Mouse (Mus musculus) liver, adult 2 months (tissue): ENCODE data around the gene Ets1. TPM values are rescaled to one million over a fixed set of nuclear protein-coding genes. Genes with fewer than 3 reads are reported as not detected.

ENCODE experiments used
- DNase-seq: peaks from one replicate; pipeline ENCODE4 v3.0.0-alpha.2; 2011; ENCODE audit warnings: low read depth, low spot score; ENCODE audit errors: extremely low read depth
- H3K27ac ChIP-seq: fragments of 200-500 bp; replicated peaks from 2 replicates; pipeline ENCODE4 v1.5.1; 2012; ENCODE audit warnings: low read depth, mild to moderate bottlenecking, control low read depth, inconsistent platforms, low read length; ENCODE audit not compliant: insufficient read depth
- H3K27me3 ChIP-seq: fragments of 200-500 bp; 2 replicates; pipeline ENCODE4 v1.6.1; 2012; ENCODE audit warnings: mild to moderate bottlenecking, moderate library complexity, low read length, inconsistent platforms; ENCODE audit not compliant: control insufficient read depth, insufficient read depth
- H3K36me3 ChIP-seq: fragments of 200-500 bp; 2 replicates; pipeline ENCODE4 v1.6.1; 2012; ENCODE audit warnings: low read length, inconsistent platforms; ENCODE audit not compliant: control insufficient read depth, insufficient read depth
- H3K4me1 ChIP-seq: fragments of 200-500 bp; 2 replicates; pipeline ENCODE4 v1.6.1; 2011; ENCODE audit warnings: low read length; ENCODE audit not compliant: control insufficient read depth, insufficient read depth
- H3K4me3 ChIP-seq: fragments of 200-500 bp; 2 replicates; pipeline ENCODE4 v1.5.1; 2011; ENCODE audit warnings: low read depth, mild to moderate bottlenecking, control low read depth, low read length, moderate library complexity; ENCODE audit not compliant: insufficient read depth
- H3K79me2 ChIP-seq: fragments of 200-500 bp; 2 replicates; pipeline ENCODE4 v1.6.1; 2012; ENCODE audit warnings: inconsistent platforms, mild to moderate bottlenecking, low read length, moderate library complexity; ENCODE audit not compliant: control insufficient read depth, insufficient read depth
- H3K9ac ChIP-seq: fragments of 200-500 bp; 2 replicates; pipeline ENCODE4 v1.6.1; 2012; ENCODE audit warnings: low read depth, mild to moderate bottlenecking, control low read depth, inconsistent platforms, low read length
- CTCF ChIP-seq: fragments of 200-500 bp; IDR thresholded peaks from 2 replicates; pipeline ENCODE4 v1.5.1; 2011; ENCODE audit warnings: low read depth, low read length, control low read depth
- POLR2A ChIP-seq: fragments of 200-500 bp; IDR thresholded peaks from 2 replicates; pipeline ENCODE4 v1.6.1; 2011; ENCODE audit warnings: low read length, control low read depth; ENCODE audit not compliant: insufficient read depth; ENCODE audit errors: extremely low read depth
- WGBS: fragments of 180-500 bp; shearing (Covaris S2); methylation state at CpG from one replicate; pipeline ENCODE4 v1.1.7; 2018; 5-methylcytosine and 5-hydroxymethylcytosine counted together
- polyA plus RNA-seq: library from polyadenylated mRNA; depleted of rRNA; stranded (reverse); fragments of >200 nt; gene quantifications from 2 replicates; pipeline ENCODE4 v1.2.3, GENCODE M21; 2012
- total RNA-seq: library from RNA; depleted of rRNA; stranded (reverse); fragments of >200 nt; gene quantifications from 2 replicates; pipeline ENCODE4 v1.2.3, GENCODE M21; 2014

Ets1 gene
- total and polyA plus RNA-seq, 2 experiments: 7.6 to 18.8 TPM

DNA sequence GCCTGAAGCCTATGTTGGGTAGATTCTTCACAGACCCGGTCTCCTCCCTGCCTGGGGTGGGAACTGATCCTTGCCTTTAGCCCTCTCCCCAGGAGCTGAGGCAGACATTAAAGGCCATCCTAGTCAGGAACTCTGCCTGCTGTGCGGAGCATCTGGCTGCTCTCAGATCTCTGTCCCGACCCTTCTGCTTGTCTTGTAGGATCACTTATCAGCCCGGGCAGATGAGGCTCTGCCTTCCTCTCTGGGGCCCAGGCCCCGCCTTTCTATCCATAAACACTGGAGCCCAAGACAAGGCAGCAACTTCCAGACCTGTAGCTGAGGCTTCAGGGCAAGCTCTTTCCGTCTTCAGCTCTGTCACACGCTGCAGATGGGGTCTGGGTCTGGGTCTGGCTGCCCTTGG lies 28.8 kb upstream of the Ets1 start:
- TF ChIP-seq CTCF (no peak), POLR2A (no peak)
- Histone ChIP-seq H3K36me3 (no peaks in the 10 kb centered on the region), H3K27ac (no peak overlapping the region), H3K9ac (no peak overlapping the region), H3K79me2 (no peaks in the 10 kb centered on the region), H3K4me1 (no peaks in the 10 kb centered on the region), H3K4me3 (no peak overlapping the region), H3K27me3 (no peaks in the 10 kb centered on the region)
- no peak for DNase-seq
- 62% methylated on average over 7 of the region's 7 CpGs for WGBS

- Histone ChIP-seq H3K4me3 (no peak overlapping the region), H3K27ac (no peak overlapping the region), H3K36me3 (no peaks in the 10 kb centered on the region), H3K4me1 (no peaks in the 10 kb centered on the region), H3K27me3 (no peaks in the 10 kb centered on the region), H3K9ac (no peak overlapping the region), H3K79me2 (no peaks in the 10 kb centered on the region)
- DNase-seq: no peak
- 90% methylated on average over 10 of the region's 10 CpGs for WGBS
- no peak for TF ChIP-seq POLR2A
- TF ChIP-seq CTCF: no peak
Measured at GRCm38 (mm10) chr9:32608831-32609610, 27.0 kb upstream of the Ets1 start.

GRCm38 (mm10) chr9:32610218-32610617 lies 25.8 kb upstream of the Ets1 start:
- Histone ChIP-seq H3K36me3 (no peaks in the 10 kb centered on the region), H3K9ac (no peak overlapping the region), H3K27ac (no peak overlapping the region), H3K79me2 (no peaks in the 10 kb centered on the region), H3K4me3 (no peak overlapping the region), H3K4me1 (no peaks in the 10 kb centered on the region), H3K27me3 (no peaks in the 10 kb centered on the region)
- WGBS: 89% methylated on average over 8 of the region's 8 CpGs
- DNase-seq: no peak
- TF ChIP-seq CTCF (no peak), POLR2A (no peak)

DNA sequence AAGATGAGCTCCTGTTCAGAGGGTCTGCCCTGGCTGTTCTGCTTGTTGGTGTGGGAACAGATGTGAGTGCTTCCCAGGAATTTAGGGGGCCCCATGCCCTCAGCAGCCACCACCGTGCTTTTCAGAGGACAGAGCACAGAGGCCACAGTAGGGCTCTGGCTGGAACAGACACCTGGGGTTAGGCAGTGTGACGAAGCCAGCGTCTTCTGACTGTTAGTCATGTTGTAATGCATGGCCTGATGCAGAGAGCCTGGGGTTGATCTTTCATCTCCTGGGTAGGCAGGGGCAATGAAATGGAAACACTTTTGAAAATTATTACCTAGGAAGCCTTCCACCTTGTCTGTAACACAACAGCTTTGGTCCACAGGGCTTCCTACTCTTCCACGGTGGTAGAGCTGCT lies 25.4 kb upstream of the Ets1 start:
- H3K27me3 ChIP-seq: no peaks in the 10 kb centered on the region
- TF ChIP-seq POLR2A: no peak
- TF ChIP-seq CTCF: no peak
- DNase-seq: no peak
- no peaks in the 10 kb centered on the region for H3K4me1 ChIP-seq
- H3K36me3 ChIP-seq: no peaks in the 10 kb centered on the region
- no peak overlapping the region for H3K4me3 ChIP-seq
- 89% methylated on average over 4 of the region's 4 CpGs for WGBS
- H3K9ac ChIP-seq: no peak overlapping the region
- H3K79me2 ChIP-seq: no peaks in the 10 kb centered on the region
- no peak overlapping the region for H3K27ac ChIP-seq

- Histone ChIP-seq H3K9ac (no peak overlapping the region), H3K27ac (no peak overlapping the region), H3K4me3 (no peak overlapping the region), H3K36me3 (no peaks in the 10 kb centered on the region), H3K27me3 (no peaks in the 10 kb centered on the region), H3K4me1 (no peaks in the 10 kb centered on the region), H3K79me2 (no peaks in the 10 kb centered on the region)
- no peak for TF ChIP-seq CTCF
- TF ChIP-seq POLR2A: no peak
- 86% methylated on average over 4 of the region's 4 CpGs for WGBS
- DNase-seq: no peak
Measured at GRCm38 (mm10) chr9:32611340-32611739, 24.7 kb upstream of the Ets1 start.

DNA sequence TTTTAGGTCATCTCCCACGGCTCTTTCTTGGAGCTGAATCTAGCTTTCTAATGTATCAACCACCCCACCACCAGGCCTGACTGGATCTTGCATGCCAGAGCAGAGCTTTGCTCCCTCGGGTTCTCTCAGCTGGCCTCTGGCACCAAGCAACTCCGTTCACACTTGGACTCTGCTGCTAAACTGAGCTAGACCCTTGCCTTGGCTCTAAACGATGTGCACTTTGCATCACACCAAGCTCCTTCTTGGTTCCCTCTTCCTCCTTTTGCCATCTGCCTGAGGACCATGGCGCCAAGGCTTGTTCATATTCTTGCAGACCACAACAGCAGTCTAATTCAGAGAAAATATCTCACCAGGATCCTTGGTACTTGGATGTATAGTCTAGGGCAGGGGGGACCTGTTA lies 23.6 kb upstream of the Ets1 start:
- no peaks in the 10 kb centered on the region for H3K4me1 ChIP-seq
- 85% methylated on average over 5 of the region's 5 CpGs for WGBS
- no peak overlapping the region for H3K27ac ChIP-seq

More for the DNA sequence above, 23.6 kb upstream of the Ets1 start:
- Histone ChIP-seq H3K36me3 (no peaks in the 10 kb centered on the region), H3K4me3 (no peak overlapping the region), H3K9ac (no peak overlapping the region), H3K27me3 (no peaks in the 10 kb centered on the region), H3K79me2 (no peaks in the 10 kb centered on the region)
- no peak for TF ChIP-seq CTCF
- TF ChIP-seq POLR2A: no peak
- no peak for DNase-seq
